Mouse (Mus musculus) limb, embryonic 11.5 days (tissue): ENCODE measurements around the gene Cbr1. TPM values are rescaled to one million over a fixed set of nuclear protein-coding genes. Genes with fewer than 3 reads are reported as not detected.
A peak's percentile ranks its signal among the peaks of the same experiment; 100 is the strongest.

Experiments used
- ATAC-seq: fragments of 200-750 bp; cut with Nextera tagmentation; 2 replicates; pipeline ENCODE4 v1.8.0; 2017; ENCODE audit warnings: low read depth; ENCODE audit not compliant: insufficient number of reproducible peaks, low FRiP score, low TSS enrichment
- DNase-seq: peaks from one replicate; pipeline ENCODE4 v3.0.0-alpha.2; 2015; ENCODE audit warnings: low spot score
- H3K27ac ChIP-seq: fragments of 300-500 bp; sonication (generic); replicated peaks from 2 replicates; pipeline ENCODE4 v1.5.1; 2014; ENCODE audit warnings: low read depth, mild to moderate bottlenecking, low read length
- H3K27me3 ChIP-seq: fragments of 300-500 bp; sonication (generic); 2 replicates; pipeline ENCODE4 v1.6.1; 2014; ENCODE audit warnings: mild to moderate bottlenecking, low read length, mixed read lengths; ENCODE audit not compliant: control insufficient read depth, insufficient read depth
- H3K36me3 ChIP-seq: fragments of 300-500 bp; sonication (generic); 2 replicates; pipeline ENCODE4 v1.6.1; 2014; ENCODE audit warnings: mild to moderate bottlenecking, low read length, moderate library complexity, mixed read lengths; ENCODE audit not compliant: control insufficient read depth, insufficient read depth
- H3K4me1 ChIP-seq: fragments of 300-500 bp; sonication (generic); 2 replicates; pipeline ENCODE4 v1.6.1; 2014; ENCODE audit warnings: low read length, mixed read lengths; ENCODE audit not compliant: control insufficient read depth, insufficient read depth
- H3K4me2 ChIP-seq: fragments of 300-500 bp; sonication (generic); 2 replicates; pipeline ENCODE4 v1.6.1; 2014; ENCODE audit warnings: low read depth, mild to moderate bottlenecking, moderate library complexity; ENCODE audit not compliant: severe bottlenecking
- H3K4me3 ChIP-seq: fragments of 300-500 bp; sonication (generic); 2 replicates; pipeline ENCODE4 v1.5.1; 2014; ENCODE audit warnings: low read depth, low read length
- H3K9ac ChIP-seq: fragments of 300-500 bp; sonication (generic); 2 replicates; pipeline ENCODE4 v1.6.1; 2014; ENCODE audit warnings: mild to moderate bottlenecking, low read length
- H3K9me3 ChIP-seq: fragments of 300-500 bp; sonication (generic); 2 replicates; pipeline ENCODE4 v1.6.1; 2016; ENCODE audit warnings: low read length; ENCODE audit not compliant: control insufficient read depth
- WGBS: fragments of 180-500 bp; shearing (Covaris S2); extraction: QIAGEN DNeasy Blood & Tissue Kit; methylation state at CpG from one replicate; pipeline ENCODE4 v1.1.7; 2014; 5-methylcytosine and 5-hydroxymethylcytosine counted together
- polyA plus RNA-seq: library from polyadenylated mRNA; unstranded; fragments of >200 nt; fragmentation: Nextera tagmentation; extraction: Ambion mirVana; gene quantifications from 2 replicates; pipeline ENCODE4 v1.2.1, GENCODE M21; 2014

Gene Cbr1
- polyA plus RNA-seq, 1 experiment from 2014 or later: 129 TPM

DNA sequence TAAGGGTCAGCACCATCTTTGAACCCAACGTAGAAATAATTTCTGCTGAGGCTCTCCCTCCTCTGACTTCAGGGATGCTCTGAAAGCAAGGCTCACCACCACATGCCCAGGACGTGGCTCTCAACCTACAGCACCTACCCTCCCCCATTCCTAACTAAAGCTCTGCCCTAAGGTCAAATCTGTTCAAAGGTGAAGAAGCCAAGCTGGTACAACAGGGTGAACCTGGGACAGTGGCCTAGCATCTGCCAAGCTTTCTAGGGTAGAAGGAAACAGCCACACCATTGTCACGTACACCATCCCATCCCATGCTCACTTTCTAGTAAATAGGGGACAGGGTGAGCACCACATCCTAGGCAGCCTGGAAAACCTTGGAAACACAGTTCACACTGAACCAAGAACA lies 12.9 kb upstream of the Cbr1 start:
- Histone ChIP-seq H3K27ac (no peak overlapping the region), H3K4me1 (no peaks in the 10 kb centered on the region), H3K27me3 (no peaks in the 10 kb centered on the region), H3K36me3 (0 out of 2 replicates have a peak, but pooled peaks cover 2% of the 10 kb centered on the region), H3K4me2 (no peak overlapping the region), H3K9ac (no peak overlapping the region), H3K9me3 (no peaks in the 10 kb centered on the region), H3K4me3 (no peak overlapping the region)
- DNase-seq (no peak), ATAC-seq (no peak)
- WGBS: 90% methylated on average over 3 of the region's 3 CpGs

DNA sequence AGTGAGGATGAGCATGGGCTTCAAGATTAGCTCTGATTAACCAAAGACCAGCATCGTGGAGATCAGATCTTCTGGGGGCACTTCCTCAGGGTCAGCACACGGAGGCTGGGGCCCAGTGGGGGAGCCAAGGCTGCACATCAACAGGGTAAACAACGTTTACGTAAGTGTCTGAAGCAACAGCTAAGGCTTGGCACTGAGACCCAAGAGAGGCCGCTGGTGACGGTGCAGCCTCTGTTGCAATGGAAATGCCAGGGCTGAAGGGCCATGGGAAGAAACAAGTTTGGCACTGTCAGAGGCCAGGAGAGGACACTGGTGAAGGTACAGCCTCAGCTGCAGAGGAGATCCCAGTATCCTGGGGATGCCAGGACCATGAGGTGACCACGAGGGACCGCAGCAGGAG lies 12.2 kb upstream of the Cbr1 start:
- 0 out of 2 replicates have a peak, but pooled peaks cover 2% of the 10 kb centered on the region for H3K36me3 ChIP-seq
- no peak overlapping the region for H3K4me2 ChIP-seq
- 93% methylated on average over 8 of the region's 8 CpGs for WGBS
- no peak for ATAC-seq
- H3K9me3 ChIP-seq: no peaks in the 10 kb centered on the region
- no peak overlapping the region for H3K27ac ChIP-seq
- no peak for DNase-seq
- H3K4me3 ChIP-seq: no peak overlapping the region
- H3K9ac ChIP-seq: no peak overlapping the region
- H3K27me3 ChIP-seq: no peaks in the 10 kb centered on the region
- no peaks in the 10 kb centered on the region for H3K4me1 ChIP-seq

DNA sequence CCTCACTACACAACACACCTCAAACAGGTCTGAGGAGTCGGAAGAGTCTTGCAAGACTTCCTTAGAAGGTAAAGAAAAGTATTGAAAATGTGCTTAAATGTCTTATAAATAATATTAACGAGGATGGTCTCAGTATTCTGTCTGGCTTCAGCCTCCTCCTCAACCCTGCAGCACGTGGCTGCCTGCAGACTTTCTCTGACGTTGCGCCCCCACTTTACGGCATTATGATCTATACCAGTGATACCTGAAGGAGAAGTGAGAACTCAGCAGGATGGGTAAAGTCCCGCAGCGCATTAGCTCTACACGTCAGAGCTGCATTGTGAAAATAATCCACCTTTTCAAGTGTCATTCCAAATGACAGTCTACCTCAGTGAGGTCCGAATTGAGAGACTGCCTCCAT lies 11.2 kb upstream of the Cbr1 start:
- no peak overlapping the region for H3K4me3 ChIP-seq
- no peak overlapping the region for H3K27ac ChIP-seq
- no peak for ATAC-seq
- H3K4me2 ChIP-seq: no peak overlapping the region
- no peak for DNase-seq
- H3K36me3 ChIP-seq: 0 out of 2 replicates have a peak, but pooled peaks cover 2% of the 10 kb centered on the region
- H3K27me3 ChIP-seq: no peaks in the 10 kb centered on the region
- H3K4me1 ChIP-seq: no peaks in the 10 kb centered on the region
- 94% methylated on average over 10 of the region's 10 CpGs for whole genome bisulfite sequencing
- H3K9me3 ChIP-seq: no peaks in the 10 kb centered on the region
- no peak overlapping the region for H3K9ac ChIP-seq

DNA sequence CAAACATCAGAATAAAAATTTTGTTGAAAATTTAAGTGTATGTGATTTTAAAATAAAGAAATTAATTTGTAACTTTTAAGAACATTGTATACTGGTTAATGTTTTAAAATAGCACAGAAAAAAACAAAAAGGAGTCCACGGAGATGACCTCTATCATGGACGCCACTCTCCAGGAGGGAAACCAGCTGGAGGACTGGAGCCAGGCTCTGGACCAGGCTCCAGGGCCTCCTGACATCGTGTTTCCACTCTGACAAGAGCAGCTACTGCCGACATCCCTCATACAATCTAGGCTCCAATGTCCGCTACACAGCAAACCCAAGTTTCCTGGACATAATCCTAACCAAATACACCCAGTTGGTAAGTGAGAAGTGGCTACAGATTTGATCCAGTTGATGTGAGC lies 9.9 kb upstream of the Cbr1 start:
- no peak overlapping the region for H3K4me3 ChIP-seq
- ATAC-seq (no peak), DNase-seq (no peak)
- H3K9ac ChIP-seq: no peak overlapping the region
- no peaks in the 10 kb centered on the region for H3K4me1 ChIP-seq
- H3K36me3 ChIP-seq: 0 out of 2 replicates have a peak, but pooled peaks cover 2% of the 10 kb centered on the region
- H3K27me3 ChIP-seq: no peaks in the 10 kb centered on the region
- H3K27ac ChIP-seq: no peak overlapping the region
- no peaks in the 10 kb centered on the region for H3K9me3 ChIP-seq
- no peak overlapping the region for H3K4me2 ChIP-seq
- WGBS: 90% methylated on average over 5 of the region's 5 CpGs

DNA sequence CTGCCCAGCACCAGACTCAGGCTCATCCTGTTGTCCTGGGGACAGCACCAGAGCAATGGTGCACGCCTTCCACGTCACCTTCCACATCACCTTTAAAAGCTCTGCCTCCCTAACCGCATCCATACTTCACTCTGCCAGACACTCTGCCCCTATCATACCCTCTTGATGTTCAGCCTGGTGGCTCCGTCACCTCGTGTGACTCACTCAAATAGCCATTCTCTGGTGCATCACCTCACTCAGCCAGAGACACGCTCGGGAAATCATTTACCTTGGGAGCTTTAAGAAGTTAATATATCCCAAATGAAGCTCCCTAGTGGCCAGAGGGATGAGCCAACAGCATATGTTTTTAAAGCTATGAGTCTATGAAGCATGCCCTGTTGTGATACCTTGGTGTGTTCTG lies 8.8 kb upstream of the Cbr1 start:
- Histone ChIP-seq H3K36me3 (0 out of 2 replicates have a peak, but pooled peaks cover 2% of the 10 kb centered on the region), H3K4me2 (no peak overlapping the region), H3K9ac (no peak overlapping the region), H3K9me3 (no peaks in the 10 kb centered on the region), H3K27me3 (no peaks in the 10 kb centered on the region), H3K4me1 (no peaks in the 10 kb centered on the region), H3K27ac (no peak overlapping the region), H3K4me3 (no peak overlapping the region)
- no peak for ATAC-seq
- WGBS: 92% methylated on average over 7 of the region's 7 CpGs
- no peak for DNase-seq

DNA sequence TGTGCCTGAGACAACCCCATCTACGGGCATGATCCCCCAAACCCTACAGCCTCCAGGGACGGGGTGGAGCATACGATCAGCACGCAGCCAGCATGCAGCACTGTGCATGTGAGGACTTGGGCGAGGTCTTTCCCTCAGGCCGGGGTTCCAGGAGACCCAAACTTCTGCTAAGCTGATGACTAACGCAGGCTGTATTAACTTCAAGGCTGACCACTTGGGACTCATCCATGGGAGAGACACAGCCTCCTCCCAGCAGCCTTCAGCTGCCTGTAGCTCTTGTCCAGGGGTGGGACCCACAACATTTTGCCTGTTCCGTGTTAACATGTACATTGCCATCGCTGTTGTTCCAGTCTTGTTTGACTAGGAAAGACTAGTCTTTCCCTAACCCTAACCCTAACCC lies 8.1 kb upstream of the Cbr1 start:
- no peak overlapping the region for H3K4me2 ChIP-seq
- no peaks in the 10 kb centered on the region for H3K27me3 ChIP-seq
- no peaks in the 10 kb centered on the region for H3K9me3 ChIP-seq
- ATAC-seq: no peak
- no peak overlapping the region for H3K9ac ChIP-seq
- H3K27ac ChIP-seq: no peak overlapping the region
- H3K4me3 ChIP-seq: no peak overlapping the region
- no peak for DNase-seq
- 93% methylated on average over 9 of the region's 9 CpGs for WGBS
- no peaks in the 10 kb centered on the region for H3K4me1 ChIP-seq
- 0 out of 2 replicates have a peak, but pooled peaks cover 2% of the 10 kb centered on the region for H3K36me3 ChIP-seq

DNA sequence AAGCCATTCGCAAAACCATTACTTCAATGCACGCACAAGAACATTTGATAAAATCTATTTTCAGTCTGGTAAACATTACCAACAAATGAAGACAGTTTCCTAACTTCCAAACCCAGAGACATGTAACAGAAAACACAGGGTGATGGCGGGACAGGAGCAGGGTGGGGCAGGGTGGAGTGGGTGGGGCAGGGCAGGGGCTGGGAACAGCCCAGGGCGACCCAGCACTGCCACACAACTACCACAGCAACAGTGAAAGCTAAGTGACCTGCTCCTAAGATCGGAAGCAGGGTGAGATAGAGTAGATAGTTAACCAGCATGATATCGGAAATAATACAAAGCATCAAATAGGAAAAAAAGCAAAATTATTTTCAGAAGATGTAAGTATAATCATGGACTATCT lies 6.2 kb upstream of the Cbr1 start:
- H3K4me3 ChIP-seq: no peak overlapping the region
- ATAC-seq: no peak
- H3K27me3 ChIP-seq: no peaks in the 10 kb centered on the region
- 87% methylated on average over 6 of the region's 6 CpGs for WGBS
- H3K9me3 ChIP-seq: no peaks in the 10 kb centered on the region
- DNase-seq: no peak
- H3K4me2 ChIP-seq: no peak overlapping the region
- H3K27ac ChIP-seq: no peak overlapping the region
- H3K36me3 ChIP-seq: no peaks in the 10 kb centered on the region
- H3K4me1 ChIP-seq: 0 out of 2 replicates have a peak, but pooled peaks cover 3% of the 10 kb centered on the region
- H3K9ac ChIP-seq: no peak overlapping the region

DNA sequence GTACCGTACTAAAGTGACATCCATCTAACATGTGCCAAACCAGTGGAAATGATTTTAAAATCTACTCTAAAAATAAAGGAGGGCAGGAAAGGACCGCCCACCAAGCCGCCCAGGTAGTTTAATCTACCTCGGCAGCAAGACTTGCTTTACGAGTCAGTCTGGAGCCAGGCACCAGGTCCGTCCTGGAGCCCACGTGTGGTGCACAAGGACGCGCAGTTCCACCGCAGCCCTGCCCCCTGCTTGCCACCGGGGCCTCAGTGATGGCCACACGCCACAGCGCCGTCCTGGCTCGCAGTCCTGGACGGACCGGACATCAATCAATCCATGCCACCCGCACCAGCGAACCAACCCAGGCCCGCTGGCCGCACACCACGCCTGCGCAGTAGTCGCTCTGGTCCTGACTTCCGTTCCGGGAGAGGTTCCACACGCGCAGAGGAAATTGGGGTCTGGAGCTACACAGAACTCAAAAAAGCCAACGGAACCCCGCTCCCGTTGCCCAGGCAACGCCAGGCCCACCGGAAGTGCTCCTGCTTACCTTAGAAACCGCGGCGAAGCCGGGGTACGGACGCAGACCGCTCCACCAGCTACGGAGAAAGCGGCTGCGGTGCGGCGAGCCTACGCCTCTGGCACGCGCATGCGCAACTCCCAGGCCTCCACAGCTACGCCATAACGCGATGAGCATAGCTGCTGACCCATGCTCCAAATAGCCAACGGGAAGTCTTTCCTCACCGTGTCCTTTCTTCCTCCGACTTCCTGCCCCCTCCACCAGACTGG lies 2.0 kb upstream of the Cbr1 start, which contains the start of gene Setd4:
TSS of gene Setd4 (minus strand) at position 625 of the 774 bp plus-strand sequence.
- Histone ChIP-seq H3K9ac (peak within 1 kb of the TSS; percentile 79), H3K4me3 (peak within 1 kb of the TSS; percentile 55), H3K9me3 (no peaks in the 10 kb centered on the region), H3K27me3 (no peaks in the 10 kb centered on the region), H3K27ac (peak within 1 kb of the TSS; percentile 70), H3K4me1 (0 out of 2 replicates have a peak, but pooled peaks cover 6% of the 10 kb centered on the region), H3K4me2 (peak within 1 kb of the TSS; percentile 87), H3K36me3 (no peaks in the 10 kb centered on the region)
- WGBS: 2% methylated on average over 55 of the region's 55 CpGs
- ATAC-seq: peak; percentile 87
- peak; percentile 93 for DNase-seq
